Mouse (Mus musculus) inflammation-experienced regulatory T-cells, adult 6 months (primary cell): ENCODE measurements around the gene Lcn12. TPM values are rescaled to one million over a fixed set of nuclear protein-coding genes. Genes with fewer than 3 reads are reported as not detected.

Experiments used
- ATAC-seq: one replicate; pipeline ENCODE4 v1.8.0; 2017
- polyA plus RNA-seq, 3 experiments: library from polyadenylated mRNA; unstranded; fragments of 100-300 nt; shearing (Covaris generic); gene quantifications; one replicate each; pipeline ENCODE4 v1.2.1; 2017

The Lcn12 gene
- polyA plus RNA-seq: not detected

GRCm38 (mm10) chr2:25493476-25493961, at the start of gene Lcn12:
Gene Lcn12 (minus strand): TSS chr2:25493911.
- no peak for ATAC-seq

- no peak for ATAC-seq
Observed at GRCm38 (mm10) chr2:25541644-25542367, 48.1 kb upstream of the Lcn12 start.

GRCm38 (mm10) chr2:25540541-25540948, 46.8 kb upstream of the Lcn12 start:
- no peak for ATAC-seq

- no peak for ATAC-seq
Observed at GRCm38 (mm10) chr2:25536531-25536930, 42.8 kb upstream of the Lcn12 start.

- no peak for ATAC-seq
Observed at GRCm38 (mm10) chr2:25534866-25535182, 41.1 kb upstream of the Lcn12 start.

GRCm38 (mm10) chr2:25534178-25534865, 40.6 kb upstream of the Lcn12 start:
- ATAC-seq: peak; percentile 94

- no peak for ATAC-seq
Observed at GRCm38 (mm10) chr2:25533707-25534106, 40.0 kb upstream of the Lcn12 start.

GRCm38 (mm10) chr2:25526510-25527302, 33.0 kb upstream of the Lcn12 start:
- no peak for ATAC-seq

GRCm38 (mm10) chr2:25509912-25510311, 16.2 kb upstream of the Lcn12 start:
- ATAC-seq: no peak

GRCm38 (mm10) chr2:25506964-25507363, 13.3 kb upstream of the Lcn12 start:
- ATAC-seq: peak; percentile 41

GRCm38 (mm10) chr2:25505860-25506259, 12.1 kb upstream of the Lcn12 start:
- ATAC-seq: no peak

GRCm38 (mm10) chr2:25505000-25505399, 11.3 kb upstream of the Lcn12 start:
- no peak for ATAC-seq

- no peak for ATAC-seq
Observed at GRCm38 (mm10) chr2:25504538-25504937, 10.8 kb upstream of the Lcn12 start.

- no peak for ATAC-seq
Observed at GRCm38 (mm10) chr2:25502726-25503125, 9.0 kb upstream of the Lcn12 start.

- no peak for ATAC-seq
Observed at GRCm38 (mm10) chr2:25501593-25502486, 8.1 kb upstream of the Lcn12 start, which contains the start of gene C8g. Gene C8g (minus strand): TSS chr2:25501719.

- peak; percentile 91 for ATAC-seq
Observed at GRCm38 (mm10) chr2:25500576-25501405, 7.1 kb upstream of the Lcn12 start, which contains the start of gene Fbxw5. Gene Fbxw5 (plus strand): TSS chr2:25500750.

GRCm38 (mm10) chr2:25500071-25500575, 6.4 kb upstream of the Lcn12 start:
- ATAC-seq: no peak

- no peak for ATAC-seq
Observed at GRCm38 (mm10) chr2:25498622-25499478, 5.1 kb upstream of the Lcn12 start.

- peak; percentile 25 for ATAC-seq
Observed at GRCm38 (mm10) chr2:25497846-25498575, 4.3 kb upstream of the Lcn12 start.
